Comparison of ENCODE assay signal across 12 mouse cellular contexts in the genomic region with DNA sequence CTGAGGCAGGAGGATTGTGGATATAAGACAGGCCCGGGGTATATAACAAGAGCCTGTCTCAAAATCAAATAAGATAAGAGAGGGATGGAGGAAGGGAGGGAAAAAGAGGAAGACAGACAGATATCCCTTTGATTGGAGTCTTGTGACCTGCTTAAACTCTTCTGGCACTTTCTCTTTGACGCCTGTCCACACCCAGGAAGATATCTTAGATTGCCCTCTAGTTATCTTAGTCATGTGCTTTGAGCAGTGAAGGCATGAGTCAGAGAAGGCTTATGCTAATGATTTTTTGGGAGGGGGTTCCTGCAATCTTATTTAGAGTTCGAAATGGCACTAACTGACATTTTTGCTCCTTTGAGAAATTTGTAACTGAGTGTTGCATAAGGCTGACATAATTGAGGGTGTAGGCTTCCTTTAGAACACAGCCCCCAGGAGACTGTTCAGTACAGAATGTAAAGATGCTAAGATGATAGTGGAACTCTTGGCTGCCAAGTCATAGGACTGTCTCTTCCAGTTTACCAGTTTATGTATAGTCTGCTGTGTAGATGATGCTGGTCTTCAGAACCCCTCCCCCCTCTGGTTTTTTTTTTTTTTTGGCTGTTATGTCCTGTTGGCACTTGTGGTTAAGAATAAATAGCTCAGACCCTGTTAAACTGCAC. TPM values are rescaled to one million over a fixed set of nuclear protein-coding genes. Genes with fewer than 3 reads are reported as not detected.
DNase-seq lines count a peak whose midpoint lies in the region; ATAC-seq lines count a peak whose summit lies in the region.
"Had no signal": no experiment of that assay in that cellular context is flagged by ENCODE, and none has a peak within 500 bp of the region (broad histone marks: within the 10 kb centered on the region; RNA-seq: fewer than 3 reads in every experiment).

No protein-coding gene starts in this region.

- no peaks in the 10 kb centered on the region for H3K36me3 ChIP-seq in heart, embryonic 16.5 days (ENCODE audit: control insufficient read depth, insufficient read depth)
- no peaks in the 10 kb centered on the region for H3K36me3 ChIP-seq in heart, embryonic 11.5 days (ENCODE audit: control insufficient read depth, insufficient read depth, low read length)
- no peaks in the 10 kb centered on the region for H3K36me3 ChIP-seq in intestine, embryonic 16.5 days (ENCODE audit: control insufficient read depth, insufficient read depth, low read length)
- H3K36me3 ChIP-seq: limb, embryonic 13.5 days had no signal

- H3K27ac ChIP-seq in heart, embryonic 16.5 days (ENCODE audit: low read length) = peak overlapping the region; percentile 62
- no peak overlapping the region for H3K27ac ChIP-seq in heart, embryonic 11.5 days (ENCODE audit: low read depth, low read length)
- H3K27ac ChIP-seq in intestine, embryonic 16.5 days (ENCODE audit: low read length) = peak overlapping the region; percentile 19; the same call in 1 of the 2 replicates
- H3K27ac ChIP-seq: limb, embryonic 13.5 days had no signal

- DNase-seq in 3T3-L1 (ENCODE audit: low read depth, low spot score) = peak; percentile 86
- DNase-seq in NIH3T3 (ENCODE audit: low read depth) = peak; percentile 81
- no peak for DNase-seq in T-cell, adult 2 months (ENCODE audit: low spot score)
- DNase-seq in adrenal gland, postnatal 4 days (ENCODE audit: low spot score in 2 of 2) = no peak
- DNase-seq in frontal cortex, postnatal 14 days (ENCODE audit: low spot score in 2 of 2) = no peak
- DNase-seq: adrenal gland, postnatal 36 days; kidney, postnatal 10 days; right cerebral cortex, adult 18-20 months had no signal

- no peak overlapping the region for H3K4me2 ChIP-seq in heart, embryonic 16.5 days (ENCODE audit: low read depth, low read length)
- no peak overlapping the region for H3K4me2 ChIP-seq in heart, embryonic 11.5 days
- no peak overlapping the region for H3K4me2 ChIP-seq in intestine, embryonic 16.5 days (ENCODE audit: low read depth, low read length)
- H3K4me2 ChIP-seq: limb, embryonic 13.5 days had no signal

- no peaks in the 10 kb centered on the region for H3K27me3 ChIP-seq in heart, embryonic 16.5 days (ENCODE audit: control insufficient read depth, insufficient read depth, low read length)
- no peaks in the 10 kb centered on the region for H3K27me3 ChIP-seq in heart, embryonic 11.5 days (ENCODE audit: control insufficient read depth, insufficient read depth, low read length)
- H3K27me3 ChIP-seq in intestine, embryonic 16.5 days (replicated peaks; ENCODE audit: control insufficient read depth, insufficient read depth, low read length) = no peaks in the 10 kb centered on the region
- H3K27me3 ChIP-seq: limb, embryonic 13.5 days had no signal

- H3K9me3 ChIP-seq in heart, embryonic 16.5 days (replicated peaks; ENCODE audit: control insufficient read depth, low read length) = no peaks in the 10 kb centered on the region
- H3K9me3 ChIP-seq in heart, embryonic 11.5 days (replicated peaks; ENCODE audit: control insufficient read depth, low read length) = no peaks in the 10 kb centered on the region
- no peaks in the 10 kb centered on the region for H3K9me3 ChIP-seq in intestine, embryonic 16.5 days (ENCODE audit: control insufficient read depth, low read length)
- H3K9me3 ChIP-seq: limb, embryonic 13.5 days had no signal

- ATAC-seq in heart, embryonic 16.5 days (replicated peaks; ENCODE audit: extremely low read depth, insufficient read depth, low FRiP score) = no peak; the same call in 1 of the 2 replicates
- ATAC-seq in heart, embryonic 11.5 days (replicated peaks; ENCODE audit: insufficient number of reproducible peaks, low FRiP score, low TSS enrichment) = no peak
- ATAC-seq in intestine, embryonic 16.5 days = peak; percentile 72

- H3K4me1 ChIP-seq in heart, embryonic 16.5 days (ENCODE audit: control insufficient read depth, insufficient read depth, low read length) = peaks cover 25% of the 10 kb centered on the region
- peaks cover 22% of the 10 kb centered on the region for H3K4me1 ChIP-seq in heart, embryonic 11.5 days (ENCODE audit: control insufficient read depth, insufficient read depth, low read length)
- peaks cover 22% of the 10 kb centered on the region for H3K4me1 ChIP-seq in intestine, embryonic 16.5 days (ENCODE audit: control insufficient read depth, insufficient read depth, low read length)

- no peak overlapping the region for H3K9ac ChIP-seq in heart, embryonic 16.5 days (ENCODE audit: low read length)
- no peak overlapping the region for H3K9ac ChIP-seq in heart, embryonic 11.5 days (ENCODE audit: low read depth, low read length)
- H3K9ac ChIP-seq in intestine, embryonic 16.5 days (ENCODE audit: low read depth, low read length) = no peak overlapping the region
- H3K9ac ChIP-seq: limb, embryonic 13.5 days had no signal

- WGBS in heart, embryonic 16.5 days = 22% methylated on average over 3 of the region's 3 CpGs
- 28% methylated on average over 3 of the region's 3 CpGs for WGBS in heart, embryonic 11.5 days (ENCODE audit: insufficient replicate concordance)
- 56% methylated on average over 3 of the region's 3 CpGs for WGBS in intestine, embryonic 16.5 days

- no peak overlapping the region for H3K4me3 ChIP-seq in heart, embryonic 16.5 days (ENCODE audit: low read length)
- H3K4me3 ChIP-seq in heart, embryonic 11.5 days (ENCODE audit: low read depth, low read length) = no peak overlapping the region
- H3K4me3 ChIP-seq in intestine, embryonic 16.5 days (ENCODE audit: low read length) = no peak overlapping the region
- H3K4me3 ChIP-seq: limb, embryonic 13.5 days had no signal

RNA-seq across cellular contexts. Expression of a gene that starts 55.1 kb away (rescaled TPM):
- 5.0 and 5.3 TPM in 2 replicates for polyA plus RNA-seq in heart, embryonic 16.5 days (2015; fragmentation: Nextera tagmentation; extraction: Ambion mirVana)
- polyA plus RNA-seq in heart, embryonic 11.5 days (2014; fragmentation: Nextera tagmentation; extraction: Ambion mirVana) = 5.1 and 6.4 TPM in 2 replicates
- 6.2 and 6.8 TPM in 2 replicates for polyA plus RNA-seq in intestine, embryonic 16.5 days (2015; fragmentation: Nextera tagmentation; extraction: Ambion mirVana)
- 1 to 10 TPM; 3.1 TPM for total RNA-seq in adrenal gland, postnatal 4 days (2021)

RNA-seq across cellular contexts. Expression of a gene that starts 56.1 kb away (rescaled TPM):
- 8.7 and 9.2 TPM in 2 replicates for polyA plus RNA-seq in heart, embryonic 16.5 days (2015; fragmentation: Nextera tagmentation; extraction: Ambion mirVana)
- polyA plus RNA-seq in heart, embryonic 11.5 days (2014; fragmentation: Nextera tagmentation; extraction: Ambion mirVana) = 11.5 and 13.7 TPM in 2 replicates
- polyA plus RNA-seq in intestine, embryonic 16.5 days (2015; fragmentation: Nextera tagmentation; extraction: Ambion mirVana) = 12.3 and 12.5 TPM in 2 replicates
- 10 to 100 TPM; 38.0 to 39.0 TPM for total RNA-seq in adrenal gland, postnatal 4 days (2021)

Comparison
In these comparisons a context has a peak if more than half of its experiments do, and no peak if none do; other contexts are left out.
1. DNase-seq: peak in 3T3-L1 (single experiment) and NIH3T3 (single experiment); none in T-cell, adult 2 months (single experiment), adrenal gland, postnatal 4 days (0 of 2) and frontal cortex, postnatal 14 days (0 of 2).